Mouse (Mus musculus): ENCODE measurements around the gene Nop53. TPM values are rescaled to one million over a fixed set of nuclear protein-coding genes. Genes with fewer than 3 reads are reported as not detected.
A peak's percentile ranks its signal among the peaks of the same experiment; 100 is the strongest.

The Nop53 gene
- polyA plus RNA-seq, 2 experiments from 2014 or later, result 334 to 398 TPM

DNA sequence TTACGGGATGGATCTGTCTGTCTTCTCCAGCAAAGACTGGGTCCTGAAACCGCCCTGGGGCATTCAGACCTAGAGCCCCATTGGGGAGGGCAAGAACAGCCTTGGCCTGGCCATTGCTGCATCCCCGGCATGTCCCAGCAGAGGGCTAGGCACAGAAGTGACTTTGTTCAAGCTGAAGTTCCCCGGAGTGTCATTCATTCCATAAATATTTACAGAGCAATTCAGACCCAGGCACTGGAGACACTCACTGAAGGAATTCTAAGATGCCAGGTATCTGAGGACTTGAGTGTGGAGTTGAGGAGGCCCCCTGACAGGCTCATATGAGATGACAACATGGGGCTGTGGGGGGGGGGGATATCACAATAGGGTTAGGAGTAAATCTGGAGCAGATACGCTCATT, 10.3 kb upstream of the Nop53 start:
- ATAC-seq, result no peak

DNA sequence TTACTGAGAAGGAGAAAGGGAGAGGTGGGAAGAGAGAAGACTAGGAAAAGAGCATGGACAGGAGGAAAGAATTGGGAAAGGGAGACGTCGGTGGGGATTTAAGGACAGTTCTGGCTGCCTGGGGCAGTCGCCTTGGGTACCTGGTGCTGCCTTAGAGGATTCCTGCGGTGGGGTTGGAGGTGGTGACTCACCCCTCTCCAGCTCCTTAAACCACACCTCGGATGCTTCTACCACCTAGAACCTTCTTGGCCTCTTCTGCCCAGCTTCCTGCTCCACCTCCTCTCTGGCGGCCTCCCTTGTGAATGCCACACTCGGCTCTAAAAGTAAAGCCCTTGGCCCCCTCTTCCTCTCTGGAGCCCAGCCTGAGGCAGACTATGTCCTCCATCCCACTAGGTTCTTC, 9.6 kb upstream of the Nop53 start:
- no peak for ATAC-seq

DNA sequence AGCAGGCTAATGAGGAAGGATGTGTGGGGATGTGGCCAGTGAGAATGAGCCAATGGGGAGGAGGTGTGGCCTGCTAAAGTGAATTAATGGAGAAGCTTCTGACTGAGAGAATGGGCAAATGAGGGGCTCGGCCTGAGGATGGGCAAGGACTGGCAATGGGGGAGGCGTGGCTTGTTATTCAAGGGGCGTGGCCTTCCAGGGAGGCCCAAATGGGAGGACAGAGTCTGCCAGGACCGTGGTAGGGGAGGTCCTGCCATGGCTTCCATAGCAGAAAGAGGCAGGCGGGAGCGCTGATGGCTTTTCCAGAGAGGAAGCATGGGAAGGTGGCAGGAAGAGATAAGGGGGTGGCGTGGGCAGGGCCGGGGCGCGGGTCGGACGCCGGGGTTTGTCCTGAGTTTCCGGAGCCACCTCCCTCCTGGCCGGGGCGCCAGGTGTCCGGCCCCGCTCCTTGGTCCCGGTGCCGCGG, 9.1 kb upstream of the Nop53 start:
- no peak for ATAC-seq

DNA sequence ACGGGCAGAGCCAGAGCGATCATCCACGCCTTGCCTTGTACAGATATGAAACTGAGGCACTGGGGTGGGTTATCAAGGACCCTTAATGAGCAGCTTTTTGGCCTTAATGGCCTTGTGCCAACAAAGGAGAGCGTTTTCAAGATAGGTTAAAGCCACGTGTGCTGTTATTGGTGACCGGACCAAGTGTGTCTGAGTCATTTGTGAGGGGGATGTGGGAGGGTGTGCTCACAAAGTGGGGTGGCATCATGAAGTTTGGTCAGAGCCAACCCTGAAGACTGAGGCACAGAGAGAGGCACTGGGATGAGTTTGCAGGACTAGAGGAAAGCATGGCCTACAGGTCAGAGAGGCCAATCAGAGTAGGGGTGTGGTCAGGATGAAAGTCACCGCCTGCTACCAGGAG, 8.6 kb upstream of the Nop53 start:
- ATAC-seq, result no peak

DNA sequence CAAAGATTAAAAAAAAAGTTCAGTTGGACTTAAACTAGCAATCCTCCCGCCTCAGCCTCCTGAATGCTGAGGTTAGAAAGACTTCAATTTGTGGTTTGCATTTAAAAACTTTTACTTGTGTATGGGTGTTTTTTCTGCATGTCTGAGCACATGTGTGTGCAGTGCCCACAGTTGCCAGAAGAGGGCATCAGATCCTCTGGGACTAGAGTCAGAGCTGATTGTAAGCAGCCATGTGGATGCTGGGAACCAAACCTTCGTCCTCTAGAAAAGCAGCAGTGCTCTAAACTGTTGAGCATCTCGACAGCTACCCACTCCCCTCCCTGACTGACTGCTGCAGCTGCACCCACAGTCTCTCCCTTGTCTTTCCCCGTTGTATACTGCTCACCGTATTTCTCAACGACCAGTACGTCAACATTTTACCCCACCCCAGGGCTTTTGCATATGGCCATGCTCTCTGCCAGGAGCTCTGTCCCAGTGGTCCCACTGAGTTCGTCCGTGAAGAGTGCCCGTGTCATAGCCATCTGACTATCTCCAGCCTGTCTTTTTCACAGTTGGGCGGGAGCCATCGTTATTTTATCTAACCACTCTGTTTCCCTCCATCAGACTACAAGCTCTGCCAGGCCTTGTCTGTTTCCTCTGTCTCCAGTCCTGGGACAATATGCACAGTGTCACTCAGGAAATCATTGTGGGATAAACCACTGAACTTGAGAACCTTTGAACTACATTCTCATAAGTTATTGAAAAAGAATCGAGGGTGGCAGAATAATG, 7.6 kb upstream of the Nop53 start:
- no peak for ATAC-seq

DNA sequence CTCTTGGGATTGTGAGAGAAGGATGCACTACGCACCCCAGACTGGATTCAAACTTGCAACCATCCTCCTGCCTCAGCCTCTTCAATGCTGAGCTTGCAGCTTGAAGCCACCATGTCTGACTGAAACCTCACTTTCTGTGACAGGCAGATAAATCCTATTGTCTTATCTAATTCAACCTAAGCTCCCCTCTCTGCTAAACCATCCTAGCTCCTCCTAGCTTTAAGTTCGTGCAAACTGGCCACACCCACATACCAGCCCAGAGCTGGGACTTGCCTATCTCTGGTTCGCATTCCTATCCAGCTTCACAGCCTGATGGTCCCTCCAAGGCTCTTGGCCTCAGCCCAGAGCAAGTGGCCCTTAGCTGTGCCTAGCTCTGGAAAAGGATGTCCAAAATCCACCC, 6.5 kb upstream of the Nop53 start:
- no peak for ATAC-seq

DNA sequence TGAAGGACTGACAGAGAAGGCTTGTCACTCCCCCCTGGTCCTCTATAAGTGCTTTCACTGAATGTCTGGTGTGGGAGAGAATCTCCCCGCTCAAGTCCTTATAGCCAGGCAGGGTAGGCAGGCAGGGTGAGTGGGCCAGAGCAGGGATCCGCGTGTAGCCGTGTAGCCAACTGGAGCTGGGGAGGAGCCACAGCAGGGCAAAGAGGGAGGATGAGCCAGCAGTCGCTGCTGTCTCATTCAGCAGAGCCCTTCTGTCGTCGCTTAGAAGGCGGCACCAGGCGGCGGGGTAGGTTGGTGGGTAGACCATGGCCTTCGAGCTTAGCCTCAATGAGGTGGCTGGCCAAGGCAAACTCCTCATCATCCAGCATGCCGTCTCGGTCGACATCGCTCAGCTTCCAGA, 4.1 kb upstream of the Nop53 start:
- no peak for ATAC-seq

DNA sequence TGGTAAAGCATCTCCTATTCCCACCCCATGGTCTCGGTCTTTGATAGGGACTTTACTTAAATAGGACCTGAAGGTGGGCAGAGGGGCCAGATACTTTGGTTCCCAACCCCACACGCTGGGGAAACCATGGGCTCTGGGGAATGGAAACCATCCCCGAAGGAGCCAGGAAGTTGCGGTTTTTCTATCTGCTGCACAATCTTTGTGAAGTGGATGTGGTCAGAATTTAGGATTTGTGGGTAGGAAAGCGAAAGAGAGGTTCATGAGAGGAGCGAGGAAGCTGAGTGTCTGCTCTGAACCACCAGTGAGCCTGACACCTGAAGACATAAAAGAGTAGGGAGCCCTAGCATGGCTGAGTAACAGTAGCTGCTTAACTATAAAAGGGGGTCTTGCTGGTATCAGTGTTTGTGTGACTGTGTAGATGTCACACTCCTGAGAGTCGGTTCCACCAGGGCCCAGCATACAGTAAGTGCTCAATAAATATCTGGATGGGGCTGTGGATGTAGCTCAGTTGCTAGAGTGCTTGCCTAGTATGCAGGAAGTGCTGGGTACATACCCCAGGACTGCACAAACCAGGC, 3.4 kb upstream of the Nop53 start:
- peak; percentile 30 for ATAC-seq

DNA sequence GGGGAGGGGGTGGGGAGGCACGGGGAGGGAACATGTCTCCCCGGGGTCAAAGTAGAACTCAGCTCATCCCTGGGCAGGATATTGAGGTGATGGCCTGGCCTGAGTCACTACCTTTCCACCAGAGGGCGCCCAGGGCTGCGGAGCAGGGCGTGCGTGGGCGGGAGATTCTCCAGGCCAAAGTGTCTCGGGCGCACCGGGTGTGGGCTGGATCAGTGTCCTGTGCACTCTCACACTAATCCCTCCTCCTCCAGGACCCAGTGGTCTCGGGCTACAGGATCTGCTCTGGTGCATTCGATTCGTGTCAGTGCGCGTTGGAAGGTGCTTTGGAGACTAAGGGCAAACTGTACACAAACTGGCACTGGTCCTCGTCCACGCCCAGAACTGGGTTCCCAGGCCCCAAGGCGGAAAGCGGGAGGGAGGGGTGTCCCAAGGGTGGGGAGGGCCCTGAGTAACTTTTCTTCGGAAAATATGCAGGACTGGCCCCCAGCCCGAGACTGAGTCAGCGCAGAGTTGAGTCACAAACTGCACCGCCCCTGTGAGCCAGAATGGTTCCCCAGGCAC, 2.6 kb upstream of the Nop53 start:
- ATAC-seq, result peak; percentile 50

DNA sequence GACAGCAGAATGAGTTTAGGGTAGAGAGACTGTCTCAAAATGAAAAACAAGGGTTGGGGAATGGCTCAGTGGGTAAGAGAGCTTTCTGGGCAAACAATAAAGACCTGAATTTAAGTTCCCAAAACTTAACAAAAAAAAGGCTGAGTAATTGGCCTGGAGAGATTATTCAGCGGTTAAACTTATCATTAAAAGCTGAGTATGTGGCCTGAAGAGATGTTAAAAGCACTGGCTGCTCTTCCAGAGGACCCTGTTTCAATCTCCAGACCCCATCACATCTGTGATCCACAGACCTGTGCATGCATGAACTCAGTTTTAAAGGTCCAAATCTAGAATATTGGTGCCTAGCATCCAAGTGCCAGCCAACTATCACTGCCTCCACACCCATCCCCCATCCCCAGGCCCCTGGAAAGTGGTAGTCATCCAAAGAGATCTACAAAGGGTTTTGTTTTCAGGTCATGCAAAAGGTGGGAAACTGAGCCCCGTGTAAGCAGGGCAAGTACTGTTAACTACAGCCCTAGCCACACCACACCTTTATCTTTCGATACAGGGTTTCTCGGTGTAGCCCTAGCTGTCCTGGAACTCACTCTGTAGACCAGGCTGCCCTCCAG, 1.9 kb upstream of the Nop53 start:
- ATAC-seq, result no peak

DNA sequence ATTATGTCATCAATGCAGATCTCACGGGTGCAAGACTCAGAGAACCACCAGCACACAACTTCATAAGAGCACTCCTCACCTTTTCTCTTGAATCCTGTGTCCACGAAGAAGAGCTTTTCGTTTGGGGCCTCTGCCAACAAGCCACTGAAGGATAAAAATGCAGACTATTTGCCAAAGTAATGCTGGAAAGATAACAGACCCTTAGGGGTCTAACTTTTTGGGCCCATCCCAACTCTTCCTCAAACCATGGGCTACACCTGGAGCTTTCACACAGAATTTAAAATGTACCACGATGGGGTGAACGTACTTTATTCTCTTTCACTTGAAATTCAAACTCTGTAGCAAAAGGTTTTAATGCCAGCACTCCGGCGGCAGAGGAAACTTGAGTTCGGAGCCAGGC, 663 bp downstream of the Nop53 start:
- no peak for ATAC-seq

DNA sequence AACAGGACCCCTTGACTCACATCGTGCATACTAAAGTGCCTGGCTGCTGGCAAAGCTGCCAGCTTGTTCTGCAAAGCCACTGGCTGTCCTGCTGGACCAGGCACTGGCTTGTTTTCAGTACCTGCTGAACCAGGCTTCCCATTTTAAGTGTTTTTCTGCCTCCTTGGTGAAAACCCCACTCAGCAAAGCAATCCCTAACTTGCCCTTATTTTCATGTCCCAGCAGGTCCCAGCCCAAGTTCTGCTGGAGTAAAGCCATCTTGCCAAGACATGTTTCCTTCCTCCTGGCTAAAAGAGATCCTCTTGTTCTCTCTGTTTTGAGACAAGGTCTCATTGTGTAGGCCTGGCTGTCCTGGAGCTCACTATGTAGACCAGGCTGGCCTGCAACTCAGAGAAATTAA, 1.6 kb downstream of the Nop53 start:
- no peak for ATAC-seq

DNA sequence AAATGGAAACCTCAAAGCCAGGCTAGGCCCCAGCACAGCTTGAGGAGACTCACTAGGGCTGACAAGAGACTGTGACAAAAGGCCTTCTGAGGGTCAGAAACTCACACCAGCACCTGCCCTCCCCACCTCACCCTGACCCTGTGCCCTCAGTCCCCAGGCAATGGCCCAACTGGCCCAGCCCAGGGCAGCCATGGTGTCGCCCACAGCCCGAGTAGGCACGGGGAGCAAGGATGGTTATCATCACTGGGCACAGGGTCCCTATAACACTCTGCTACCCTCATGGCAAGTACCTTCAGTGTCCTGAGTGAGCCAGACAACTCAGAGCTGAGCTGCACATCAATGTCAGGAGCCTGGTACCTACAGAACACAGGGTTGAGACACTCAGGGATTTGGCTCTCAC, 7.3 kb downstream of the Nop53 start:
- ATAC-seq, result no peak

DNA sequence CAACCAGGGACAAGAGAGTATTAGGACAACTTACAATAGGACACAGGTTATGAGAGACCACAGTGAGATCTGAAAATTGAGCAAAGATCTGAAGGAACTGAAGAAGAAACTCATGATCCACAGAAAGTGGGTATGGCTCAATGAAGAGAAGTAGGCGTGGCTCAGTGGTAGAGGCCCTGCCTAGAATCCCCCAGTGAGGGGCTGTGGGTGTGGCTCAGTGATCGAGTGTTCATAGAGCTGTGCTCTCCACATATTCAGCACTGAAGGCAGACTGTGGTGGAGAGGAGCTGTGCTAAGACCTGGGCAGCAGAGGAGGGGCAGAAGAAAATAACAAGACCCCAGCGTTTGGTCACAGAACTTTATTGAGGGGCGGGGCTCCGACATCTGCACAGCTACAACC, 8.4 kb downstream of the Nop53 start:
- no peak for ATAC-seq

DNA sequence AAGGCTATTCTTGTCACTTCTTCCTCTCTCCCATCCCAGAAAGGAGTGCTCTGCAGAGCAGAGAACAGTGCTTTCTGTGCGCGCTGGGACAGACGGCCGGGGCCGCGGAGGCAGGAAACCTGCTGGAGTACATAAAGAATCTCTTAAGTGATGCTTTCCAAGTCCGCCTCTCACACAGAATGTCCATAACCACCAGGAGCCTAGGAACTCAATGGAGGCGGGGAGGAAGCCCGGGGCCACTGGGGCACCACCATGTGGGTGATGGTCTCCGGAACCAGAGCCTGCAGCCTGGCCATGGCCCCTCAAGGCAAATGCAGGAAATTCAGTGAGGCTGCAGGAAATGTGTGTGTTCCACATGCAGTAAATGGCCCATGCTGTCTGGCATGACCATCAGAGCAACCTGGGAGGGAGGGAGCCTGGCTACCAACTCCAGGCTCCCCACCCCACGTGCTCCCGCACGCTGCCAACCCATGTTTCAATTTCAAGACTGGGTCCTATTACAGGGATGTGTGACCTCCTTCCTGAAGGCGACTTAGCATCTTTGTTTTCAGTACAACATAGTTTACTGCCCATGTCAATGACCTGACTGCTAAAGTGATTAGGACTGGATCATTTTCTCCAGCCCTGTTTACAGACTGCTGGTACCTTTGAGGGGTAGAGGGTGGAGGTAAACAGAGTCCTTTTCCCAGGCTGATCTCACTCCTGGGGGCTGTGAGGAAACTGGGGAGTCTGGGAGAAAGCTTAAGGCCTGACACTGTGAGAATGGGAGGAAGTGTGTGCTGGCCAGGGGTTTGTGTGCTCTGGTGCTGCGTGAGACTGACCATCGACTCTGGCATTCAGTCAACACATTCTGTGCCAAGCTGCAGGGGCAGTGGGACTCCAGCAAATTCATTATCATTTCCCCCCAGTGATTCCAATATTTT, 12.2 kb downstream of the Nop53 start:
- no peak for ATAC-seq

DNA sequence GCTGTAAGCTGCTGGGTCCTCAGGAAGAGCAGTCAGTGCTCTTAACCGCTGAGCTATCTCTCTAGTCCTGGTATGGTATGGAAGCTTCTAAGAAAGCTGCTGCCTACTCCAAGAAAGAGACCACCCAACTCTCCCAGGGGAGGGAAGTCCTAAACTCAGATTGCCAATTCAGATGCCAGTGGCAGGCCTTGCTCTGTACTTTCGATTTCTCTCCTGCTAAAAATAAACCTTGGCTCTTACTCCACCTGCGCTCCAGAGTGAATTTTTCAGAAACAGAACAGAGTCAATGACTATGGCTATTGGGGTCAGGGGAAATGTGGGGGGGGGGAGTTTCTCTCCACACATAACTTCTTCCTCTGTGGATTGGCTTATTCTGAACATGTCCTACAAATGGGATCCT, 14.2 kb downstream of the Nop53 start:
- ATAC-seq, result no peak

DNA sequence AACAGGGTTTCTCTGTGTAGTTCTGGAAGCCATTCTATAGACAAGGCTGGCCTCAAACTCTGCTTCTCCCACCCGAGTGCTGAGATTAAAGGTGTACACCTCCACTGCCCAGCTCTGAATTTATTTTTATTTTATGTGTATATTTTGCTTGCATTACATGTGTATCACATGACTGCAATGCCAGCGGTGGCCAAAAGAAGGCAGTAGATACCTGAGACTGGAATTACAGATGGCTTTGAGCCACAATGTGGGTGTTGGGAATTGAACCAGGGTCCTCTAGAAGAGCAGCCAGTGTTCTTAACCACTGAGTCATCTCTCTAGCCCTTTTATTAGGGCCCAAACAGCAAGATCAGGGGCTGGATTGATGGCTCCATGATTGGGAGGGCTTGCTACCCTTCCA, 15.3 kb downstream of the Nop53 start:
- no peak for ATAC-seq

DNA sequence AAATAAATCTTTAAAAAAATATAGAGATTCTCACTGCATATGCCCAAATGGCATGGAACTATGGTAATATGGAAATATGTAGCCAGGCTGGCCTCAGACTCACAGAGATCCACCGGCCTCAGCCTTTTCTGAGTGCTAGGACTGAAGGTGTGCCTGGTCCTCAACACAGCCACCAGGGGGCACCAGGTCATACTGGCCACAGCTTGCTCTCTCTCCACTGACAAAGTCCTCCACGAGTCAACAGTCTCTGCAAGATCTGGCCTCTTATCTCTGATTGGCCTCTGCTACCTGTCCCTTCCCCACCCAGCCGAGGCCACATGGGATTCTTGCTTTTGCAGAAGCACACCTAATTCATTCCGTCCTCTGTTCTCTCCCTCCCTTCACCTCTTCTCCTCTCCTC, 16.0 kb downstream of the Nop53 start:
- peak; percentile 65 for ATAC-seq

DNA sequence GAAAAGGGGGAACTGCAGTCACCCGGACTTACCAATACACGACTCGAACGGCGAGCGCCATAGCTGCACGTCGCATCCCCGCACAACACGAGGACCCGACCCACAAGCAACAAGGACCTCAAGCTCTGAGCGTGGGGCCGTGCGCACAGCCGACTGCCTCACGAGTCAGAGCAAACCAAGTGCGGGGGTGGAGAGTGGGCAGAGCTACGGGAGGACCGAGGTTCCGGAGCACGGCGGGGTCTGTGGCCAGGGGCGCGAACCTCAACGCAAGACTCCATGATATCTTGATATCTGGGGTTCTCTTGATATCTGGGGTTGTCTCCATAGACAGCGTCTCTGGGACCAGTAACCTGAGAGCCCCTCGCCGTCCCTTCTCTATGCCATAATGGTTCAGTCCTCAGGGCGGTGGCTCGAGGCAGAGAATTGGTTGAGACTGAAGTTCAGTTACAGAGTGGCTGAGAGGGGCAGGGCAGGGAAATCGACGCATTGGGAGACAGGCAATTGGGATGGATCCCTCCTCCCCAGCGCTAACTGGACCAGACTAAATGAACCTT, 23.6 kb downstream of the Nop53 start, which contains the start of gene Selenow:
Selenow (minus strand) TSS at position 183 of the 554 bp plus-strand sequence.
- ATAC-seq, result peak; percentile 90

DNA sequence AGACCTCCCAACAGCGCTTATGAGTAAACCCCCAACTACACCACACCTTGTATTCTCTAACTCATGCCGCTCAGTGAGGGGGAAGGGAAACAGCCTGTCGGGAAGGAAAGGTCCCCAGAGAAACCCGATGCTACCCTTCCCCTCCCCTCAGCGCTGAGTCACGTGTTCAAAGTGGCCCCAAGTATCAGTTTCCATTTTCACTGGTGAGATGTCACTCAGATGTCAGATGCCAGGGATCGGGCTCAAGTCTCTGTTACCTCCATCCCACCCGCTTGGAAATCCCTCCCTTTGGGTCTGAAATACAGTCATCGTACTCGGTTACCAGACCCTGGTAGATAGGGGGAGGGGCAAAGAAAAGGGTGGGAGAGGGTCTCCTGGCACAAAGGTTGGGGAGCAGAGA, 24.1 kb downstream of the Nop53 start:
- peak; percentile 72 for ATAC-seq

DNA sequence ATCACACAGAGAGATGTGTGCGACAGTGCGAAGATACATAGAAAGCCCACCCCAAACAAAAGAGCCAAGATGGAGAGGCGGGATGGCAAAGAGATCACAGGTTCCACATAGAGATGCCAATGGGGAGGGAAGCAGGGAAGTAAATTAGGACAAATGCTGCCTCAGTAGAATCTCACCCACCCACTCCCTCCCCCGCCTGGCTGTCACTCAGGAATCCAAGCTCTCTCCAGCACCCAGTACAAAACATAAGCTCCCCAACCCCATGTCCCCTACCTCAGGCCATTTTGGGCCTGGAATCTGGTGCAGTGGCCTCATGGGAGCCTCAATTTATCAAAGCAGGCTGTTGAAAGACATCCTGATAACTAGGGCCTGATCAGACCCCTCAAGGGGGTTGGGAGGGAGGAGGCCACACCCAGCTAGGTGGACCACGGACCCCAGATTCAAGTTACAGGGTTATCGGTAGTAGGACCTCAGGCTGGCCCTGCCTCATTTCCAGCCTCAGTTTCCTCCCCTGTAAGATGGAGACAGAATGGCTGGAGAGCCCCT, 25.2 kb downstream of the Nop53 start:
- ATAC-seq, result no peak

DNA sequence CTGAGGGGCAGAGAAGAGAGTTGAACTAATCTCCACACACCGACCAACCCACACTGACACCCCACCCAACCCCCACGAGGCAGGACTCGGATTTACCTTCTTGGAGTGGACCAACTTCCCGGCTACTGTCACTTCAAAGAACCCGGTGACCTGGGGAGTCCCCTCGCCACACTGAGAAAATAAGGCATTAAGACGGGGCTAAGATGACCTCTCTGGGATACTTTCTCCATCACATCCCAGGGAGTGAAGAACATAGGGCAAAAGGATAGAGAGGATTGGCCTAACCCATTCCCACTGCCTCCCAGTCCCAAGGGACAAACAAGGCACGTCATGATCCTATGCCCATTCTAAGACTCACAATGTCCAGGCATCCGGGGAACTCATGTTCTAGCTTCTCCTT, 25.9 kb downstream of the Nop53 start:
- no peak for ATAC-seq
